8 mouse cellular contexts compared by ENCODE assay signal in genomic region chr10:127286730-127287129, GRCm38 (mm10). TPM values are rescaled to one million over a fixed set of nuclear protein-coding genes. Genes with fewer than 3 reads are reported as not detected.
A peak's percentile ranks its signal among the peaks of the same experiment; 100 is the strongest.
DNase-seq lines count a peak whose midpoint lies in the region; ATAC-seq and TF ChIP-seq lines count a peak whose summit lies in the region.

No protein-coding gene starts in this region.

- no peak for ATAC-seq in kidney, embryonic 14.5 days (ENCODE audit: low FRiP score, low TSS enrichment)
- no peak for ATAC-seq in embryonic facial prominence, embryonic 11.5 days (replicated peaks; ENCODE audit: insufficient number of reproducible peaks, low FRiP score, low TSS enrichment, low read depth)
- no peak for ATAC-seq in intestine, postnatal 0 days

- TF ChIP-seq CTCF in intestine, postnatal 0 days (IDR thresholded peaks at IDR 0.05; ENCODE audit: low read depth): no peak

- peak overlapping the region; percentile 90; the same call in 1 of the 2 replicates for H3K4me2 ChIP-seq in kidney, embryonic 14.5 days (replicated peaks; ENCODE audit: low read depth, low read length)
- peak overlapping the region; percentile 0; the same call in 1 of the 2 replicates for H3K4me2 ChIP-seq in embryonic facial prominence, embryonic 11.5 days (ENCODE audit: low read depth, low read length)
- peak overlapping the region; percentile 75 for H3K4me2 ChIP-seq in intestine, postnatal 0 days (replicated peaks; ENCODE audit: low read depth)
- peak overlapping the region; percentile 84 for H3K4me2 ChIP-seq in myocyte (ENCODE audit: low read depth)

- H3K27ac ChIP-seq in kidney, embryonic 14.5 days (ENCODE audit: low read depth, low read length): no peak overlapping the region
- H3K27ac ChIP-seq in embryonic facial prominence, embryonic 11.5 days (replicated peaks; ENCODE audit: low read depth, low read length): no peak overlapping the region
- H3K27ac ChIP-seq in intestine, postnatal 0 days (ENCODE audit: low read depth, low read length): peak overlapping the region; percentile 99

- no peaks in the 10 kb centered on the region for H3K27me3 ChIP-seq in kidney, embryonic 14.5 days (ENCODE audit: control insufficient read depth, insufficient read depth, low read length)
- no peaks in the 10 kb centered on the region for H3K27me3 ChIP-seq in embryonic facial prominence, embryonic 11.5 days (ENCODE audit: control insufficient read depth, insufficient read depth, low read length)
- H3K27me3 ChIP-seq in intestine, postnatal 0 days (replicated peaks; ENCODE audit: control insufficient read depth, insufficient read depth, low read length): no peaks in the 10 kb centered on the region
- H3K27me3 ChIP-seq in myocyte (ENCODE audit: control insufficient read depth, insufficient read depth, insufficient read length): no peaks in the 10 kb centered on the region

- peaks cover 57% of the 10 kb centered on the region for H3K36me3 ChIP-seq in kidney, embryonic 14.5 days (ENCODE audit: control insufficient read depth, insufficient read depth, low read length)
- peaks cover 13% of the 10 kb centered on the region for H3K36me3 ChIP-seq in embryonic facial prominence, embryonic 11.5 days (replicated peaks; ENCODE audit: control insufficient read depth, insufficient read depth, low read depth, low read length)
- peaks cover 50% of the 10 kb centered on the region for H3K36me3 ChIP-seq in intestine, postnatal 0 days (ENCODE audit: control insufficient read depth, insufficient read depth)
- peaks cover 17% of the 10 kb centered on the region for H3K36me3 ChIP-seq in myocyte (ENCODE audit: control insufficient read depth, insufficient read depth)

- no peaks in the 10 kb centered on the region for H3K9me3 ChIP-seq in kidney, embryonic 14.5 days (ENCODE audit: control insufficient read depth, low read length)
- H3K9me3 ChIP-seq in embryonic facial prominence, embryonic 11.5 days (replicated peaks; ENCODE audit: control insufficient read depth, low read length): no peaks in the 10 kb centered on the region
- no peaks in the 10 kb centered on the region for H3K9me3 ChIP-seq in intestine, postnatal 0 days (ENCODE audit: control insufficient read depth)

- peaks cover 32% of the 10 kb centered on the region for H3K4me1 ChIP-seq in kidney, embryonic 14.5 days (ENCODE audit: control insufficient read depth, insufficient read depth, low read length)
- peaks cover 5% of the 10 kb centered on the region for H3K4me1 ChIP-seq in embryonic facial prominence, embryonic 11.5 days (ENCODE audit: control insufficient read depth, insufficient read depth, low read length)
- H3K4me1 ChIP-seq in intestine, postnatal 0 days (replicated peaks; ENCODE audit: control insufficient read depth, insufficient read depth, low read length): 0 out of 2 replicates have a peak, but pooled peaks cover 13% of the 10 kb centered on the region

- H3K9ac ChIP-seq in kidney, embryonic 14.5 days (ENCODE audit: low read depth, low read length): peak overlapping the region; percentile 83; the same call in 1 of the 2 replicates
- no peak overlapping the region for H3K9ac ChIP-seq in embryonic facial prominence, embryonic 11.5 days (replicated peaks; ENCODE audit: low read length)
- peak overlapping the region; percentile 72; the same call in 1 of the 2 replicates for H3K9ac ChIP-seq in intestine, postnatal 0 days (ENCODE audit: low read depth, low read length)

- no peak overlapping the region for H3K4me3 ChIP-seq in kidney, embryonic 14.5 days (ENCODE audit: low read length)
- H3K4me3 ChIP-seq in embryonic facial prominence, embryonic 11.5 days (ENCODE audit: low read depth, low read length): no peak overlapping the region
- peak overlapping the region; percentile 71; the same call in 1 of the 2 replicates for H3K4me3 ChIP-seq in intestine, postnatal 0 days (ENCODE audit: low read depth, low read length)
- H3K4me3 ChIP-seq in myocyte: peak overlapping the region; percentile 100

- H3ac ChIP-seq in myocyte (ENCODE audit: control insufficient read depth, insufficient read length): no peak overlapping the region

- no peak for TF ChIP-seq POLR2A in myocyte (IDR thresholded peaks at IDR 0.05; ENCODE audit: insufficient read length, low read depth)

- DNase-seq in kidney, postnatal 36 days: no peak
- no peak for DNase-seq in embryonic facial prominence, embryonic 11.5 days (ENCODE audit: low spot score)
- no peak for DNase-seq in layer of hippocampus, adult 9-11 months
- no peak for DNase-seq in urinary bladder, postnatal 10 days (ENCODE audit: low spot score)
- DNase-seq in spleen, postnatal 10 days (ENCODE audit: low spot score in 2 of 2): no peak

- WGBS in kidney, embryonic 14.5 days: 60% methylated on average over 7 of the region's 7 CpGs
- 61% methylated on average over 7 of the region's 7 CpGs for WGBS in embryonic facial prominence, embryonic 11.5 days
- WGBS in intestine, postnatal 0 days: 33% methylated on average over 7 of the region's 7 CpGs

- peaks cover 38% of the 10 kb centered on the region for H3K79me2 ChIP-seq in myocyte (ENCODE audit: control insufficient read depth, insufficient read depth)

TF ChIP-seq in myocyte, 11 proteins besides CTCF, POLR2A, EP300 and RAD21:
- no peak for TF ChIP-seq MYOD1 (IDR thresholded peaks at IDR 0.05; ENCODE audit: control insufficient read depth in 1 of 3, insufficient read length in 2 of 3, low read depth in 2 of 3)
- TF ChIP-seq POLR2AphosphoS2 (IDR thresholded peaks at IDR 0.05; ENCODE audit: insufficient read length, low read depth): no peak
- no peak for TF ChIP-seq CEBPB (IDR thresholded peaks at IDR 0.05; ENCODE audit: insufficient read depth, poor library complexity, severe bottlenecking)
- TF ChIP-seq SRF (IDR thresholded peaks at IDR 0.05; ENCODE audit: control insufficient read depth, insufficient read length, low read depth): no peak
- no peak for TF ChIP-seq MAX (IDR thresholded peaks at IDR 0.05; ENCODE audit: low read depth)
- TF ChIP-seq MYOG (IDR thresholded peaks at IDR 0.05; ENCODE audit: control insufficient read depth in 1 of 3, insufficient read depth in 1 of 3, insufficient read length in 2 of 3, low read depth in 2 of 3): no peak
- TF ChIP-seq REST (IDR thresholded peaks at IDR 0.05; ENCODE audit: insufficient read depth, insufficient read length): no peak
- no peak for TF ChIP-seq USF1 (IDR thresholded peaks at IDR 0.05; ENCODE audit: low read depth)
- no peak for TF ChIP-seq E2F4 (IDR thresholded peaks at IDR 0.05; ENCODE audit: insufficient read depth)
- TF ChIP-seq TCF12 (IDR thresholded peaks at IDR 0.05; ENCODE audit: insufficient read depth, poor library complexity, severe bottlenecking): no peak
- TF ChIP-seq TCF3 (IDR thresholded peaks at IDR 0.05; ENCODE audit: insufficient read length, low read depth): no peak

RNA-seq across cellular contexts. Expression of gene Mbd6, which starts 2.1 kb away (rescaled TPM):
- polyA plus RNA-seq in kidney, embryonic 14.5 days (2014; fragmentation: Nextera tagmentation; extraction: Ambion mirVana): 16.2 and 22.3 TPM in 2 replicates
- polyA plus RNA-seq in embryonic facial prominence, embryonic 11.5 days (2014; fragmentation: Nextera tagmentation; extraction: Ambion mirVana): 9.8 and 11.6 TPM in 2 replicates
- 8.7 and 12.8 TPM in 2 replicates for polyA plus RNA-seq in intestine, postnatal 0 days (2015; fragmentation: Nextera tagmentation; extraction: Ambion mirVana)
- 24.7 TPM for polyA plus RNA-seq in myocyte (2012; fragmentation: generic; extraction: Trizol)

RNA-seq across cellular contexts. Expression of gene Dctn2, which starts 20.6 kb away (rescaled TPM):
- 164 and 173 TPM in 2 replicates for polyA plus RNA-seq in kidney, embryonic 14.5 days (2014; fragmentation: Nextera tagmentation; extraction: Ambion mirVana)
- polyA plus RNA-seq in embryonic facial prominence, embryonic 11.5 days (2014; fragmentation: Nextera tagmentation; extraction: Ambion mirVana): 162 and 180 TPM in 2 replicates
- 143 and 147 TPM in 2 replicates for polyA plus RNA-seq in intestine, postnatal 0 days (2015; fragmentation: Nextera tagmentation; extraction: Ambion mirVana)
- 250 TPM for polyA plus RNA-seq in myocyte (2012; fragmentation: generic; extraction: Trizol)

RNA-seq across cellular contexts. Expression of gene Kif5a, which starts 23.6 kb away (rescaled TPM):
- 0.37 and 0.57 TPM in 2 replicates for polyA plus RNA-seq in kidney, embryonic 14.5 days (2014; fragmentation: Nextera tagmentation; extraction: Ambion mirVana)
- polyA plus RNA-seq in embryonic facial prominence, embryonic 11.5 days (2014; fragmentation: Nextera tagmentation; extraction: Ambion mirVana): 10.4 and 12.2 TPM in 2 replicates
- 2.7 and 3.7 TPM in 2 replicates for polyA plus RNA-seq in intestine, postnatal 0 days (2015; fragmentation: Nextera tagmentation; extraction: Ambion mirVana)
- polyA plus RNA-seq in myocyte (2012; fragmentation: generic; extraction: Trizol): 0.14 TPM

RNA-seq across cellular contexts. Expression of gene Mars, which starts 24.9 kb away (rescaled TPM):
- polyA plus RNA-seq in kidney, embryonic 14.5 days (2014; fragmentation: Nextera tagmentation; extraction: Ambion mirVana): 93.9 and 146 TPM in 2 replicates
- 174 and 179 TPM in 2 replicates for polyA plus RNA-seq in embryonic facial prominence, embryonic 11.5 days (2014; fragmentation: Nextera tagmentation; extraction: Ambion mirVana)
- polyA plus RNA-seq in intestine, postnatal 0 days (2015; fragmentation: Nextera tagmentation; extraction: Ambion mirVana): 47.2 and 50.7 TPM in 2 replicates
- polyA plus RNA-seq in myocyte (2012; fragmentation: generic; extraction: Trizol): 280 TPM

RNA-seq across cellular contexts. Expression of gene Arhgap9, which starts 35.0 kb away (rescaled TPM):
- 3.0 and 3.1 TPM in 2 replicates for polyA plus RNA-seq in kidney, embryonic 14.5 days (2014; fragmentation: Nextera tagmentation; extraction: Ambion mirVana)
- polyA plus RNA-seq in embryonic facial prominence, embryonic 11.5 days (2014; fragmentation: Nextera tagmentation; extraction: Ambion mirVana): 1.8 and 2.7 TPM in 2 replicates
- polyA plus RNA-seq in intestine, postnatal 0 days (2015; fragmentation: Nextera tagmentation; extraction: Ambion mirVana): 9.5 and 12.0 TPM in 2 replicates
- 0.77 TPM for polyA plus RNA-seq in myocyte (2012; fragmentation: generic; extraction: Trizol)

Comparison
In these comparisons a context has a peak if more than half of its experiments do, and no peak if none do; other contexts are left out.
1. H3K4me2 ChIP-seq: peak in every context shown above with its lines; median percentile 90 in kidney, embryonic 14.5 days; 84 in myocyte; 75 in intestine, postnatal 0 days; 0 in embryonic facial prominence, embryonic 11.5 days.
2. H3K4me3 ChIP-seq: peak in intestine, postnatal 0 days (single experiment) and myocyte (single experiment); none in kidney, embryonic 14.5 days (single experiment) and embryonic facial prominence, embryonic 11.5 days (single experiment).